Mouse (Mus musculus): Measurements from ENCODE around the gene Trub2. TPM values are rescaled to one million over a fixed set of nuclear protein-coding genes. Genes with fewer than 3 reads are reported as not detected.

The Trub2 gene
- polyA plus RNA-seq, 1 experiment from 2014 or later, result 32.6 TPM

GRCm38 (mm10) chr2:29729500-29729899, 58.8 kb downstream of the Trub2 start:
- H3K9ac ChIP-seq, result no peak overlapping the region
- WGBS, result 39% methylated on average over 2 of the region's 2 CpGs
- ATAC-seq (ENCODE audit: insufficient read depth) (no peak), DNase-seq (no peak)
- H3K36me3 ChIP-seq (ENCODE audit: insufficient read depth), result peaks cover 89% of the 10 kb centered on the region
- no peak overlapping the region for H3K27ac ChIP-seq (ENCODE audit: low read depth)
- no peak overlapping the region for H3K4me2 ChIP-seq
- H3K9me3 ChIP-seq (ENCODE audit: low read depth, low read length), result no peaks in the 10 kb centered on the region
- no peaks in the 10 kb centered on the region for H3K4me1 ChIP-seq (ENCODE audit: insufficient read depth)
- no peak overlapping the region for H3K4me3 ChIP-seq (ENCODE audit: low read depth, low read length)
- TF ChIP-seq CTCF (IDR thresholded peaks at IDR 0.05; ENCODE audit: low read depth), result no peak
- no peaks in the 10 kb centered on the region for H3K27me3 ChIP-seq (ENCODE audit: insufficient read depth, low read length)

GRCm38 (mm10) chr2:29724664-29725365, 63.5 kb downstream of the Trub2 start:
- no peak for TF ChIP-seq CTCF (IDR thresholded peaks at IDR 0.05; ENCODE audit: low read depth)
- no peaks in the 10 kb centered on the region for H3K4me1 ChIP-seq (ENCODE audit: insufficient read depth)
- peaks cover 78% of the 10 kb centered on the region for H3K36me3 ChIP-seq (ENCODE audit: insufficient read depth)
- H3K9me3 ChIP-seq (ENCODE audit: low read depth, low read length), result no peaks in the 10 kb centered on the region
- no peak for ATAC-seq (ENCODE audit: insufficient read depth)
- no peak overlapping the region for H3K9ac ChIP-seq
- DNase-seq, result no peak
- no peak overlapping the region for H3K4me3 ChIP-seq (ENCODE audit: low read depth, low read length)
- 70% methylated on average over 5 of the region's 5 CpGs for WGBS
- no peak overlapping the region for H3K27ac ChIP-seq (ENCODE audit: low read depth)
- no peak overlapping the region for H3K4me2 ChIP-seq
- no peaks in the 10 kb centered on the region for H3K27me3 ChIP-seq (ENCODE audit: insufficient read depth, low read length)

GRCm38 (mm10) chr2:29723132-29723531, 65.2 kb downstream of the Trub2 start:
- Histone ChIP-seq H3K4me2 (no peak overlapping the region), H3K9me3 (ENCODE audit: low read depth, low read length) (no peaks in the 10 kb centered on the region), H3K9ac (no peak overlapping the region), H3K4me1 (ENCODE audit: insufficient read depth) (no peaks in the 10 kb centered on the region), H3K27ac (ENCODE audit: low read depth) (no peak overlapping the region), H3K4me3 (ENCODE audit: low read depth, low read length) (no peak overlapping the region), H3K36me3 (ENCODE audit: insufficient read depth) (peaks cover 70% of the 10 kb centered on the region), H3K27me3 (ENCODE audit: insufficient read depth, low read length) (no peaks in the 10 kb centered on the region)
- no peak for TF ChIP-seq CTCF (IDR thresholded peaks at IDR 0.05; ENCODE audit: low read depth)
- ATAC-seq (ENCODE audit: insufficient read depth) (no peak), DNase-seq (no peak)
- whole genome bisulfite sequencing, result 65% methylated on average over 3 of the region's 3 CpGs

- 86% methylated on average over 5 of the region's 5 CpGs for WGBS
- Histone ChIP-seq H3K27ac (ENCODE audit: low read depth) (no peak overlapping the region), H3K4me1 (ENCODE audit: insufficient read depth) (0 out of 2 replicates have a peak, but pooled peaks cover 3% of the 10 kb centered on the region), H3K9ac (no peak overlapping the region), H3K36me3 (ENCODE audit: insufficient read depth) (peaks cover 43% of the 10 kb centered on the region), H3K4me2 (no peak overlapping the region), H3K4me3 (ENCODE audit: low read depth, low read length) (no peak overlapping the region), H3K9me3 (ENCODE audit: low read depth, low read length) (no peaks in the 10 kb centered on the region), H3K27me3 (ENCODE audit: insufficient read depth, low read length) (no peaks in the 10 kb centered on the region)
- no peak for DNase-seq
- no peak for TF ChIP-seq CTCF (IDR thresholded peaks at IDR 0.05; ENCODE audit: low read depth)
- no peak for ATAC-seq (ENCODE audit: insufficient read depth)
These were observed 69.7 kb downstream of the Trub2 start for GRCm38 (mm10) chr2:29718581-29718980.

- ATAC-seq (ENCODE audit: insufficient read depth) (peak; percentile 98), DNase-seq (peak; percentile 95)
- TF ChIP-seq CTCF (IDR thresholded peaks at IDR 0.05; ENCODE audit: low read depth), result no peak
- H3K9ac ChIP-seq, result peak overlapping the region; percentile 27; the same call in 1 of the 2 replicates
- peak overlapping the region; percentile 86 for H3K27ac ChIP-seq (ENCODE audit: low read depth)
- peaks cover 40% of the 10 kb centered on the region; the same call in 1 of the 2 replicates for H3K36me3 ChIP-seq (ENCODE audit: insufficient read depth)
- no peaks in the 10 kb centered on the region for H3K27me3 ChIP-seq (ENCODE audit: insufficient read depth, low read length)
- H3K4me1 ChIP-seq (ENCODE audit: insufficient read depth), result 0 out of 2 replicates have a peak, but pooled peaks cover 3% of the 10 kb centered on the region
- H3K4me3 ChIP-seq (ENCODE audit: low read depth, low read length), result no peak overlapping the region
- H3K9me3 ChIP-seq (ENCODE audit: low read depth, low read length), result no peaks in the 10 kb centered on the region
- peak overlapping the region; percentile 19; the same call in 1 of the 2 replicates for H3K4me2 ChIP-seq
- 6% methylated on average over 6 of the region's 6 CpGs for WGBS
These were observed 71.6 kb downstream of the Trub2 start for GRCm38 (mm10) chr2:29716691-29717090.

- peak; percentile 35 for ATAC-seq (ENCODE audit: insufficient read depth)
These were observed 72.2 kb downstream of the Trub2 start for GRCm38 (mm10) chr2:29716143-29716542.

GRCm38 (mm10) chr2:29714127-29714526, 74.2 kb downstream of the Trub2 start:
- ATAC-seq (ENCODE audit: insufficient read depth), result no peak
- no peak overlapping the region for H3K4me3 ChIP-seq (ENCODE audit: low read depth, low read length)
- 74% methylated on average over 5 of the region's 5 CpGs for WGBS
- H3K9ac ChIP-seq, result no peak overlapping the region
- no peaks in the 10 kb centered on the region for H3K9me3 ChIP-seq (ENCODE audit: low read depth, low read length)
- H3K36me3 ChIP-seq (ENCODE audit: insufficient read depth), result peaks cover 40% of the 10 kb centered on the region; the same call in 1 of the 2 replicates
- no peak overlapping the region for H3K4me2 ChIP-seq
- H3K27me3 ChIP-seq (ENCODE audit: insufficient read depth, low read length), result no peaks in the 10 kb centered on the region
- no peak for DNase-seq
- no peak for TF ChIP-seq CTCF (IDR thresholded peaks at IDR 0.05; ENCODE audit: low read depth)
- H3K27ac ChIP-seq (ENCODE audit: low read depth), result no peak overlapping the region
- H3K4me1 ChIP-seq (ENCODE audit: insufficient read depth), result 0 out of 2 replicates have a peak, but pooled peaks cover 3% of the 10 kb centered on the region

More at GRCm38 (mm10) chr2:29716143-29716542, 72.2 kb downstream of the Trub2 start:
- Histone ChIP-seq H3K4me3 (ENCODE audit: low read depth, low read length) (no peak overlapping the region), H3K36me3 (ENCODE audit: insufficient read depth) (peaks cover 40% of the 10 kb centered on the region; the same call in 1 of the 2 replicates), H3K9ac (0 out of 2 replicates have a peak overlapping the region, but pooled peaks have one; percentile 27), H3K4me2 (no peak overlapping the region; the same call in 1 of the 2 replicates), H3K9me3 (ENCODE audit: low read depth, low read length) (no peaks in the 10 kb centered on the region), H3K4me1 (ENCODE audit: insufficient read depth) (0 out of 2 replicates have a peak, but pooled peaks cover 3% of the 10 kb centered on the region), H3K27me3 (ENCODE audit: insufficient read depth, low read length) (no peaks in the 10 kb centered on the region), H3K27ac (ENCODE audit: low read depth) (peak overlapping the region; percentile 86)
- DNase-seq, result peak; percentile 7
- 16% methylated on average over 7 of the region's 7 CpGs for WGBS
- no peak for TF ChIP-seq CTCF (IDR thresholded peaks at IDR 0.05; ENCODE audit: low read depth)
